Mouse (Mus musculus) T-helper 2 cell (primary cell): Measurements from ENCODE around the gene Adm2.

ENCODE experiments used
- in situ Hi-C: fragments of 300-600 bp; cut with MboI, MseI; formaldehyde crosslinking; loops from one replicate; pipeline ENCODE4 v1.15.1; 2025; ENCODE audit warnings: high pct_unique_total_duplicates

Gene Adm2

GRCm38 (mm10) chr15:89309962-89310498 is 12.5 kb upstream of the Adm2 start:
- in situ Hi-C loops: no loop called here

- in situ Hi-C loops: no loop called here
These were observed 9.2 kb upstream of the Adm2 start for GRCm38 (mm10) chr15:89313359-89313758.

- in situ Hi-C loops: no loop called here
These were observed 8.4 kb upstream of the Adm2 start for GRCm38 (mm10) chr15:89314107-89314506.

- in situ Hi-C loops: no loop called here
These were observed 7.9 kb upstream of the Adm2 start for GRCm38 (mm10) chr15:89314511-89315189.

GRCm38 (mm10) chr15:89315190-89315731 is 7.3 kb upstream of the Adm2 start, which contains the start of gene Sbf1:
Gene Sbf1 (minus strand): TSS chr15:89315311.
- in situ Hi-C loops: no loop called here

- in situ Hi-C loops: no loop called here
These were observed 6.4 kb upstream of the Adm2 start for GRCm38 (mm10) chr15:89316146-89316545.

GRCm38 (mm10) chr15:89321264-89321663 is 1.3 kb upstream of the Adm2 start:
- in situ Hi-C loops: no loop called here

GRCm38 (mm10) chr15:89323656-89324055 is 1.1 kb downstream of the Adm2 start:
- in situ Hi-C loops: no loop called here

GRCm38 (mm10) chr15:89326441-89326840 is 3.9 kb downstream of the Adm2 start:
- in situ Hi-C loops: no loop called here

GRCm38 (mm10) chr15:89334271-89334670 is 11.8 kb downstream of the Adm2 start, which contains the start of gene Miox:
Gene Miox (plus strand): TSS chr15:89334398.
- in situ Hi-C loops: no loop called here

GRCm38 (mm10) chr15:89334774-89335537 is 12.4 kb downstream of the Adm2 start:
- in situ Hi-C loops: no loop called here

GRCm38 (mm10) chr15:89336422-89336821 is 13.9 kb downstream of the Adm2 start:
- in situ Hi-C loops: no loop called here

GRCm38 (mm10) chr15:89339696-89340095 is 17.2 kb downstream of the Adm2 start:
- in situ Hi-C loops: loop anchor here (5.0 kb wide), 1 partner anchor 43 kb away; the partner anchor contains the start of gene Klhdc7b

- in situ Hi-C loops: loop anchor here (5.0 kb wide), 1 partner anchor 42 kb away; the partner anchor contains the start of gene Klhdc7b
These were observed 17.6 kb downstream of the Adm2 start for GRCm38 (mm10) chr15:89340136-89340535.

- in situ Hi-C loops: loop anchor here (5.0 kb wide), 1 partner anchor 41 kb away; the partner anchor contains the start of gene Klhdc7b
These were observed 19.2 kb downstream of the Adm2 start for GRCm38 (mm10) chr15:89341678-89342077.

- in situ Hi-C loops: loop anchor here (5.0 kb wide), 1 partner anchor 39 kb away; the partner anchor contains the start of gene Klhdc7b
These were observed 20.8 kb downstream of the Adm2 start for GRCm38 (mm10) chr15:89343325-89343724.

GRCm38 (mm10) chr15:89350447-89350846 is 27.9 kb downstream of the Adm2 start:
- in situ Hi-C loops: loop anchor here (10.0 to 25.0 kb wide), 2 partner anchors 486 to 613 kb away; partner anchors contain the start of genes Brd1 and Pim3

- in situ Hi-C loops: loop anchor here (10.0 to 25.0 kb wide), 2 partner anchors 487 to 614 kb away; partner anchors contain the start of genes Brd1 and Pim3
These were observed 28.8 kb downstream of the Adm2 start for GRCm38 (mm10) chr15:89351302-89351701.

GRCm38 (mm10) chr15:89352054-89352453 is 29.5 kb downstream of the Adm2 start:
- in situ Hi-C loops: loop anchor here (10.0 to 25.0 kb wide), 2 partner anchors 487 to 615 kb away; partner anchors contain the start of genes Brd1 and Pim3

GRCm38 (mm10) chr15:89352795-89353194 is 30.3 kb downstream of the Adm2 start:
- in situ Hi-C loops: loop anchor here (10.0 to 25.0 kb wide), 2 partner anchors 488 to 615 kb away; partner anchors contain the start of genes Brd1 and Pim3

GRCm38 (mm10) chr15:89353837-89354236 is 31.3 kb downstream of the Adm2 start:
- in situ Hi-C loops: loop anchor here (10.0 to 25.0 kb wide), 2 partner anchors 489 to 617 kb away; partner anchors contain the start of genes Brd1 and Pim3
